Mouse (Mus musculus): Measurements from ENCODE around the gene Khnyn. TPM values are rescaled to one million over a fixed set of nuclear protein-coding genes. Genes with fewer than 3 reads are reported as not detected.

The Khnyn gene
- polyA plus RNA-seq, 1 experiment from 2014 or later = 10.1 TPM

GRCm38 (mm10) chr14:55899701-55900413, 15.1 kb downstream of the Khnyn start, which contains the start of gene Sdr39u1:
TSS of gene Sdr39u1 (minus strand) at chr14:55900293.
- DNase-seq (ENCODE audit: low spot score) (peak; percentile 95), ATAC-seq (peak; percentile 97)
- 1% methylated on average over 39 of the region's 39 CpGs for WGBS
- H3K27me3 ChIP-seq (replicated peaks; ENCODE audit: insufficient read depth, low read length) = no peaks in the 10 kb centered on the region
- peak within 1 kb of the TSS; percentile 74 for H3K27ac ChIP-seq (ENCODE audit: low read length)
- H3K9ac ChIP-seq (replicated peaks; ENCODE audit: low read depth) = peak within 1 kb of the TSS; percentile 58
- no peaks in the 10 kb centered on the region for H3K9me3 ChIP-seq (ENCODE audit: low read length)
- H3K4me3 ChIP-seq (ENCODE audit: low read depth, low read length) = peak within 1 kb of the TSS; percentile 42
- H3K4me2 ChIP-seq (replicated peaks; ENCODE audit: low read depth, low read length) = peak within 1 kb of the TSS; percentile 88
- TF ChIP-seq EP300 (IDR thresholded peaks at IDR 0.05) (peak; percentile 34; the same call in 1 of the 2 replicates), CTCF (IDR thresholded peaks at IDR 0.05) (0 out of 2 replicates have a peak, but pooled peaks have one; percentile 12)
- H3K4me1 ChIP-seq (ENCODE audit: insufficient read depth, low read depth, low read length) = no peaks in the 10 kb centered on the region
- H3K36me3 ChIP-seq (ENCODE audit: insufficient read depth, low read length) = peaks cover 9% of the 10 kb centered on the region

GRCm38 (mm10) chr14:55900414-55900755, 15.6 kb downstream of the Khnyn start:
- Histone ChIP-seq H3K9ac (replicated peaks; ENCODE audit: low read depth) (peak overlapping the region; percentile 58; the same call in 1 of the 2 replicates), H3K4me1 (ENCODE audit: insufficient read depth, low read depth, low read length) (no peaks in the 10 kb centered on the region), H3K36me3 (ENCODE audit: insufficient read depth, low read length) (peaks cover 4% of the 10 kb centered on the region), H3K9me3 (ENCODE audit: low read length) (no peaks in the 10 kb centered on the region), H3K27me3 (replicated peaks; ENCODE audit: insufficient read depth, low read length) (no peaks in the 10 kb centered on the region), H3K4me3 (ENCODE audit: low read depth, low read length) (peak overlapping the region; percentile 42), H3K4me2 (replicated peaks; ENCODE audit: low read depth, low read length) (peak overlapping the region; percentile 88), H3K27ac (ENCODE audit: low read length) (peak overlapping the region; percentile 44)
- 7% methylated on average over 12 of the region's 12 CpGs for WGBS
- ATAC-seq (peak; percentile 16; the same call in 1 of the 2 replicates), DNase-seq (ENCODE audit: low spot score) (no peak)
- TF ChIP-seq CTCF (IDR thresholded peaks at IDR 0.05) (no peak), EP300 (IDR thresholded peaks at IDR 0.05) (no peak; the same call in 1 of the 2 replicates)

- Histone ChIP-seq H3K27me3 (replicated peaks; ENCODE audit: insufficient read depth, low read length) (no peaks in the 10 kb centered on the region), H3K9ac (replicated peaks; ENCODE audit: low read depth) (no peak overlapping the region), H3K4me1 (ENCODE audit: insufficient read depth, low read depth, low read length) (no peaks in the 10 kb centered on the region), H3K36me3 (ENCODE audit: insufficient read depth, low read length) (no peaks in the 10 kb centered on the region), H3K9me3 (ENCODE audit: low read length) (no peaks in the 10 kb centered on the region), H3K4me2 (replicated peaks; ENCODE audit: low read depth, low read length) (no peak overlapping the region), H3K27ac (ENCODE audit: low read length) (no peak overlapping the region), H3K4me3 (ENCODE audit: low read depth, low read length) (no peak overlapping the region)
- DNase-seq (ENCODE audit: low spot score) = peak; percentile 61
- TF ChIP-seq EP300 (IDR thresholded peaks at IDR 0.05) = no peak
- peak; percentile 65 for TF ChIP-seq CTCF (IDR thresholded peaks at IDR 0.05)
- 0 out of 2 replicates have a peak, but pooled peaks have one; percentile 38 for ATAC-seq
- 6% methylated on average over 1 of the region's 1 CpGs for WGBS
Measured at GRCm38 (mm10) chr14:55905518-55905917, 20.8 kb downstream of the Khnyn start.

- Histone ChIP-seq H3K9me3 (ENCODE audit: low read length) (no peaks in the 10 kb centered on the region), H3K4me2 (replicated peaks; ENCODE audit: low read depth, low read length) (no peak overlapping the region), H3K36me3 (ENCODE audit: insufficient read depth, low read length) (no peaks in the 10 kb centered on the region), H3K27me3 (replicated peaks; ENCODE audit: insufficient read depth, low read length) (no peaks in the 10 kb centered on the region), H3K9ac (replicated peaks; ENCODE audit: low read depth) (no peak overlapping the region), H3K27ac (ENCODE audit: low read length) (no peak overlapping the region), H3K4me1 (ENCODE audit: insufficient read depth, low read depth, low read length) (no peaks in the 10 kb centered on the region), H3K4me3 (ENCODE audit: low read depth, low read length) (no peak overlapping the region)
- DNase-seq (ENCODE audit: low spot score) = no peak
- TF ChIP-seq CTCF (IDR thresholded peaks at IDR 0.05) (no peak), EP300 (IDR thresholded peaks at IDR 0.05) (no peak)
- ATAC-seq = no peak
- 41% methylated on average over 4 of the region's 4 CpGs for WGBS
Measured at GRCm38 (mm10) chr14:55913406-55913805, 28.7 kb downstream of the Khnyn start.

- H3K4me3 ChIP-seq (ENCODE audit: low read depth, low read length) = no peak overlapping the region
- no peak overlapping the region for H3K27ac ChIP-seq (ENCODE audit: low read length)
- TF ChIP-seq EP300 (IDR thresholded peaks at IDR 0.05) (no peak), CTCF (IDR thresholded peaks at IDR 0.05) (peak; percentile 98)
- no peaks in the 10 kb centered on the region for H3K9me3 ChIP-seq (ENCODE audit: low read length)
- no peaks in the 10 kb centered on the region for H3K36me3 ChIP-seq (ENCODE audit: insufficient read depth, low read length)
- peak; percentile 87 for ATAC-seq
- no peaks in the 10 kb centered on the region for H3K27me3 ChIP-seq (replicated peaks; ENCODE audit: insufficient read depth, low read length)
- DNase-seq (ENCODE audit: low spot score) = peak; percentile 96
- no peaks in the 10 kb centered on the region for H3K4me1 ChIP-seq (ENCODE audit: insufficient read depth, low read depth, low read length)
- H3K4me2 ChIP-seq (replicated peaks; ENCODE audit: low read depth, low read length) = no peak overlapping the region
- 17% methylated on average over 14 of the region's 14 CpGs for WGBS
- no peak overlapping the region for H3K9ac ChIP-seq (replicated peaks; ENCODE audit: low read depth)
Measured at GRCm38 (mm10) chr14:55918240-55919082, 33.7 kb downstream of the Khnyn start.

All from lung, postnatal 0 days (tissue).